ENCODE assay signal across 32 mouse cellular contexts in the genomic region with DNA sequence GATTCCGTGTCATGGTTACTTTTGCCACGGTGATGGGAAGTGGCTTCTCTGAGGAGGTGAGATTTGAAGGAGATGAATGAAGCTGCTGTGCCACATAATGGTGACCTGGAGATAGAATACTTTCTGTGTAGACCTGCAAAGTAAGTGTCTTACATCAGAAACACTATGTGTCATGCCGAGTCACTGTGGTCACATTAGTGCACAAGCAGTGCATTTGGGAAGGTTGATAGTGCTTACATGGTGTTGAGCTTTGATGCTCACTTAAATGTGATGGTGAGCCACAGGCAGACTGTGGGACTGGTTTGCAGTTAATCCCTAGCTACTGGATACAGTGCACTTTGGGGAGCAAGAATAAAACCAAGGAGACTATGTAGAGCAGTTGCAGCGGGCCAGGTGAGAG. TPM values are rescaled to one million over a fixed set of nuclear protein-coding genes. Genes with fewer than 3 reads are reported as not detected.
"Had no signal": no experiment of that assay in that cellular context is flagged by ENCODE, and none has a peak within 500 bp of the region (broad histone marks: within the 10 kb centered on the region; RNA-seq: fewer than 3 reads in every experiment).

No protein-coding gene starts in this region.

- H3K4me1 ChIP-seq: heart, embryonic 10.5 days; heart, embryonic 12.5 days; hindbrain, embryonic 10.5 days; hindbrain, embryonic 12.5 days; intestine, embryonic 15.5 days; limb, embryonic 10.5 days; limb, embryonic 12.5 days; liver, embryonic 13.5 days had no signal

- H3K4me3 ChIP-seq: heart, embryonic 10.5 days; heart, embryonic 12.5 days; hindbrain, embryonic 10.5 days; hindbrain, embryonic 12.5 days; intestine, embryonic 15.5 days; layer of hippocampus, adult 2 months; left cerebral cortex, adult 2 months; limb, embryonic 10.5 days; limb, embryonic 12.5 days; liver, embryonic 13.5 days had no signal

- H3K9me3 ChIP-seq: heart, embryonic 10.5 days; heart, embryonic 12.5 days; hindbrain, embryonic 10.5 days; hindbrain, embryonic 12.5 days; intestine, embryonic 15.5 days; limb, embryonic 10.5 days; limb, embryonic 12.5 days; liver, embryonic 13.5 days had no signal

- H3K27me3 ChIP-seq: heart, embryonic 12.5 days; hindbrain, embryonic 12.5 days; intestine, embryonic 15.5 days; limb, embryonic 12.5 days; liver, embryonic 13.5 days had no signal

- H3K4me2 ChIP-seq: heart, embryonic 12.5 days; hindbrain, embryonic 12.5 days; hindbrain, embryonic 14.5 days; intestine, embryonic 15.5 days; limb, embryonic 12.5 days; liver, embryonic 11.5 days; liver, embryonic 13.5 days had no signal

- ATAC-seq: hindbrain, embryonic 16.5 days; inflammation-experienced regulatory T-cells, adult 6 months; intestine, embryonic 15.5 days; intestine, postnatal 0 days had no signal

- H3K27ac ChIP-seq: heart, embryonic 10.5 days; hindbrain, embryonic 10.5 days; hindbrain, embryonic 12.5 days; hindbrain, embryonic 14.5 days; intestine, embryonic 15.5 days; layer of hippocampus, adult 2 months; left cerebral cortex, adult 2 months; limb, embryonic 10.5 days; limb, embryonic 12.5 days; liver, embryonic 13.5 days had no signal

- DNase-seq: gastrocnemius, postnatal 14 days; gastrocnemius, postnatal 36 days; heart, adult 18-20 months; heart, postnatal 10 days; heart, postnatal 4 days; kidney, adult 18-20 months; kidney, adult 8-10 months; kidney, postnatal 10 days; kidney, postnatal 25 days; kidney, postnatal 4 days; liver; liver, embryonic 13.5 days had no signal

- H3K9ac ChIP-seq: heart, embryonic 12.5 days; hindbrain, embryonic 12.5 days; hindbrain, embryonic 14.5 days; intestine, embryonic 15.5 days; limb, embryonic 12.5 days; liver, embryonic 13.5 days had no signal

RNA-seq across cellular contexts. Expression of a gene that starts 52.1 kb away (rescaled TPM):
- total RNA-seq: layer of hippocampus, adult 2 months; layer of hippocampus, postnatal 10 days; layer of hippocampus, postnatal 25 days; left cerebral cortex, adult 2 months; left cerebral cortex, postnatal 14 days; left cerebral cortex, postnatal 36 days had no signal
- polyA plus RNA-seq: heart, embryonic 10.5 days; heart, embryonic 12.5 days; heart, embryonic 14.5 days; hindbrain, embryonic 10.5 days; limb, embryonic 10.5 days; limb, embryonic 12.5 days; limb, embryonic 14.5 days; liver, embryonic 11.5 days; liver, embryonic 13.5 days had no signal
